Mouse (Mus musculus): ENCODE data around the gene Cutc. TPM values are rescaled to one million over a fixed set of nuclear protein-coding genes. Genes with fewer than 3 reads are reported as not detected.

Cutc gene
- polyA plus RNA-seq (2015; fragmentation: Nextera tagmentation; extraction: Ambion mirVana), result 6.7 and 7.5 TPM in 2 replicates

DNA sequence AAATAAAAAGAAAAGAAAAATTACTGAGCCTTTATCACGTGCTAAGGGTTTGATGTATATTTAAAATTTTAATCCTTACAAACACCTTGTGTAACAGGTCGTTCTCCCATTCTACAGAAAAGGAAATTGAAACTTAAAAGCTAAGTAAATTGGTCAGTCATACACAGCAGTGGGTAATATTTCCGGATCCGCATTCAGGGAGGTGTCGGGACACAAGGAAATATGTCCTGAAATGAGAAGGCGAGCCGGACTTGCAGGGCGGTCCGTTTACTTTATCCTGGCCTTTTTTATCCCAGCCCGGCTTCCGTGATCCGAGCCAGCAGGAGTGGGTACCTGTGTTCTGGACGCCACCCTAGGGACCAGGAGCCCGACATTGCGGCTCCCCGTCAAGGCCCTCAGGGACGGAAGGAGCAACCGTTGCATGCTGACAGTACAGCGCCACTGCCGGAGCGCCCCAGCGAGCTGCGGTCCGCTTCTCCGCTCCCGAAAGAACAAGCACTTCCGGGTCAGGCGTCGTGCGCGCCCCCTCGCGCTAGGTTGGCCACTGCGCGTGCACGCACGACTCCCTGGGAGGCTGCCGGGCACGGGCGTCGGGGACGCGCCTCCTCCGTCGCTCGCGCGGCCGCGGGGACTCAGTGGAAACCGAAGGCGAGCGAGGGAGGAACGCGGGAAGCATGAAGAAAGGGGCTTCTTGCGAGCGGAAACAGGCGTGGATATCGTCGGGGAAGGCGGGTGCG, at the start of gene Cutc, which contains the start of gene Cox15:
Cutc (plus strand) TSS at position 508 of the 737 bp plus-strand sequence.
Cox15 (minus strand) TSS at position 512 of the 737 bp plus-strand sequence.
- peak; percentile 93 for ATAC-seq
- Histone ChIP-seq H3K27me3 (ENCODE audit: control insufficient read depth, insufficient read depth, low read depth, low read length) (no peaks in the 10 kb centered on the region), H3K27ac (ENCODE audit: low read length) (peak within 1 kb of the TSS; percentile 96), H3K9ac (ENCODE audit: low read depth, low read length) (peak within 1 kb of the TSS; percentile 78), H3K4me2 (ENCODE audit: low read length) (peak within 1 kb of the TSS; percentile 71), H3K4me1 (ENCODE audit: control insufficient read depth, insufficient read depth, low read length) (peaks cover 13% of the 10 kb centered on the region), H3K36me3 (ENCODE audit: control insufficient read depth, insufficient read depth, low read length) (peaks cover 14% of the 10 kb centered on the region; the same call in 1 of the 2 replicates), H3K9me3 (replicated peaks; ENCODE audit: control insufficient read depth, low read length, poor library complexity, severe bottlenecking) (no peaks in the 10 kb centered on the region), H3K4me3 (ENCODE audit: low read depth, low read length) (peak within 1 kb of the TSS; percentile 76)
- under 1% methylated on average over 60 of the region's 62 CpGs for WGBS

DNA sequence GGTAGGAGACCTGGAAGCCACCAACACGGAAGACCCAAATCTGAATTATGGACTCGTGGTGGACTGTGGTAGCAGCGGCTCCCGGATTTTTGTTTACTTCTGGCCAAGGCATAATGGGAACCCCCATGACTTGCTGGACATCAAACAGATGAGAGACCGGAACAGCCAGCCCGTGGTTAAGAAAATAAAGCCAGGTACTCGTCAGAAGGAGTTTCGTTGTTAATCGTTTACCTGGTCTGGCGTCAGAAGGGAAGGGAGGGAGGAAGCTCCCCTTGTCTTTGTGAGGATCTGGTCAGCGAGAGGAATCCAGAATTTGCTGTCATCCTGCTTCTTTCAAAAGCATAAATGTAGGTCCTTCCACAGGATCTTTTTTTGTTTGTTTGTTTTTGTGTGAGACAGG, 48.6 kb upstream of the Cutc start:
- no peak overlapping the region for H3K4me3 ChIP-seq (ENCODE audit: low read depth, low read length)
- H3K27me3 ChIP-seq (ENCODE audit: control insufficient read depth, insufficient read depth, low read depth, low read length), result no peaks in the 10 kb centered on the region
- H3K9ac ChIP-seq (ENCODE audit: low read depth, low read length), result no peak overlapping the region
- H3K4me2 ChIP-seq (ENCODE audit: low read length), result no peak overlapping the region
- no peak for ATAC-seq
- H3K9me3 ChIP-seq (replicated peaks; ENCODE audit: control insufficient read depth, low read length, poor library complexity, severe bottlenecking), result no peaks in the 10 kb centered on the region
- H3K36me3 ChIP-seq (ENCODE audit: control insufficient read depth, insufficient read depth, low read length), result peaks cover 29% of the 10 kb centered on the region
- H3K27ac ChIP-seq (ENCODE audit: low read length), result no peak overlapping the region
- H3K4me1 ChIP-seq (ENCODE audit: control insufficient read depth, insufficient read depth, low read length), result no peaks in the 10 kb centered on the region
- WGBS, result 93% methylated on average over 11 of the region's 11 CpGs

DNA sequence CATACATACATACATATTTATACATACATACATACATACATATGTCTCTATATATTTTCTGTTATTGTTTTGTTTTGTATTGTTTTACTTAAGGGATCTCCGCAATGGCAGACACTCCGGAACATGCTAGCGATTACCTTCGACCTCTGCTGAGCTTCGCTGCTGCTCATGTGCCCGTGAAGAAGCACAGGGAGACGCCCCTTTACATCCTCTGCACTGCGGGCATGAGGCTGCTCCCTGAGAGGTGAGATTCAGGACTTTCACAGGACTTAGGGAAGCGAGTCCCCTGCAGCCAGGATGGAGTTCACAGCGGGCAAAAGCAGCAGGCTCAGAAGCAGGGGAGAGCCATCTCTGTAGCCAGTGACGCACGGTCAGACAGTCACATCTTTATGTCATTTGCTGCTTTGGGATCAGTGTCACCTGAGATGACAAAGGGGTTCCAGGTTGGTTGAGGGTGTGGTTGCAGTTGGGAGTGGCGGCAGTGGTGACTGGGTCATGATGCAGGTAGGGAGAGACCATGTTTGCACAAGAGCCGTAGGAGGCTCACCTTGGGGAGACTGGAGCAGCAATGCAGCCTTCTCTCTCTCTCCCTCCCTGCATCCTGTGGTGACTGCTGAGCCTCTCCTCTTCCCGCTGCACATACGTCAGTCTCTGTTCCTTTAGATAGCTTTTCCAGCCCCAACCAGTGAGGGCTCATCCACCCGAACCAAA, 47.9 kb upstream of the Cutc start:
- Histone ChIP-seq H3K4me2 (ENCODE audit: low read length) (no peak overlapping the region), H3K27me3 (ENCODE audit: control insufficient read depth, insufficient read depth, low read depth, low read length) (no peaks in the 10 kb centered on the region), H3K4me1 (ENCODE audit: control insufficient read depth, insufficient read depth, low read length) (0 out of 2 replicates have a peak, but pooled peaks cover 3% of the 10 kb centered on the region), H3K36me3 (ENCODE audit: control insufficient read depth, insufficient read depth, low read length) (peaks cover 29% of the 10 kb centered on the region), H3K9me3 (replicated peaks; ENCODE audit: control insufficient read depth, low read length, poor library complexity, severe bottlenecking) (no peaks in the 10 kb centered on the region), H3K9ac (ENCODE audit: low read depth, low read length) (no peak overlapping the region), H3K4me3 (ENCODE audit: low read depth, low read length) (no peak overlapping the region), H3K27ac (ENCODE audit: low read length) (no peak overlapping the region)
- 91% methylated on average over 17 of the region's 17 CpGs for WGBS
- no peak for ATAC-seq

DNA sequence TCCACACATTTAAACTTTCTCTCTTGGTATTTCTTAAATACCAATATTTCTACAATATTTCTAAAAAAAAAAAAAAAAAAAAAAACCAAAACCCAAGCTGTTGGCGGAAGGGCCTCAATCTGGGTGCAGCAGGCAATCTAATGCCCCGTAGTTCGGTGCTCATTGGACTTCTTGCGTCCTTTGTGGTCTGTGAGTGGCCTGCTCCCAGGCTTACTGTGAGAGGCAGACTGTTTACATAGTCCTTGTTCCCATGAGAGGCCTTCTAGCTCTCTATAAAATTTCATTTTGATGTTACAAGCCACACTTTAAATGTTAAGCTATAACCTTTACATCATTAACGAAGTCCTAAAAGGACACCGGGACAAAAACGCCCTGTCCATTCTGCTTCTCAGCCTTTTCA, 44.6 kb upstream of the Cutc start:
- H3K9me3 ChIP-seq (replicated peaks; ENCODE audit: control insufficient read depth, low read length, poor library complexity, severe bottlenecking), result no peaks in the 10 kb centered on the region
- 0 out of 2 replicates have a peak, but pooled peaks cover 3% of the 10 kb centered on the region for H3K4me1 ChIP-seq (ENCODE audit: control insufficient read depth, insufficient read depth, low read length)
- H3K9ac ChIP-seq (ENCODE audit: low read depth, low read length), result no peak overlapping the region
- no peak overlapping the region for H3K4me3 ChIP-seq (ENCODE audit: low read depth, low read length)
- no peak overlapping the region for H3K4me2 ChIP-seq (ENCODE audit: low read length)
- no peak for ATAC-seq
- 87% methylated on average over 7 of the region's 7 CpGs for WGBS
- H3K27ac ChIP-seq (ENCODE audit: low read length), result no peak overlapping the region
- H3K27me3 ChIP-seq (ENCODE audit: control insufficient read depth, insufficient read depth, low read depth, low read length), result no peaks in the 10 kb centered on the region
- peaks cover 31% of the 10 kb centered on the region for H3K36me3 ChIP-seq (ENCODE audit: control insufficient read depth, insufficient read depth, low read length)

DNA sequence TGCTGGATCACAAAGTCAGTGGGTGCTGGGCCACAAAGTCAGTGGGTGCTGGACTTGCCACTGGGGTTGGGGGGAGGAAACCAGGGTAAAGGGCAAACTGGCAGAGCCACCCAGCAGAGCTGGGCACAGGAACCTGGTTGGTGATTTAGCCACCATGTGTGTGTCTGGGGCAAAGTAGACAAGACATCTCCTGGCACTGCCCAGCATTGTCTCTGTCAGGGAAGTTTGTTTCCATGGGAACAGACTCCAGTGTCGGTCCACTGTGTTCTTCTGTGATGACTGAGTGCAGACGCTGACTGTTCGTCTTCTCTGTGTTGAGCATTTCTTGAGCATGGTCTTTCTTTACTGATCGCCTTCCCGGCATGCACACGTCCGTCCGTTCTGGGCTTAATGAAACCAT, 43.5 kb upstream of the Cutc start:
- no peak overlapping the region for H3K4me2 ChIP-seq (ENCODE audit: low read length)
- no peak for ATAC-seq
- no peaks in the 10 kb centered on the region for H3K27me3 ChIP-seq (ENCODE audit: control insufficient read depth, insufficient read depth, low read depth, low read length)
- H3K27ac ChIP-seq (ENCODE audit: low read length), result no peak overlapping the region
- H3K4me3 ChIP-seq (ENCODE audit: low read depth, low read length), result no peak overlapping the region
- H3K9ac ChIP-seq (ENCODE audit: low read depth, low read length), result no peak overlapping the region
- 68% methylated on average over 8 of the region's 8 CpGs for WGBS
- 0 out of 2 replicates have a peak, but pooled peaks cover 3% of the 10 kb centered on the region for H3K4me1 ChIP-seq (ENCODE audit: control insufficient read depth, insufficient read depth, low read length)
- peaks cover 27% of the 10 kb centered on the region for H3K36me3 ChIP-seq (ENCODE audit: control insufficient read depth, insufficient read depth, low read length)
- H3K9me3 ChIP-seq (replicated peaks; ENCODE audit: control insufficient read depth, low read length, poor library complexity, severe bottlenecking), result no peaks in the 10 kb centered on the region

DNA sequence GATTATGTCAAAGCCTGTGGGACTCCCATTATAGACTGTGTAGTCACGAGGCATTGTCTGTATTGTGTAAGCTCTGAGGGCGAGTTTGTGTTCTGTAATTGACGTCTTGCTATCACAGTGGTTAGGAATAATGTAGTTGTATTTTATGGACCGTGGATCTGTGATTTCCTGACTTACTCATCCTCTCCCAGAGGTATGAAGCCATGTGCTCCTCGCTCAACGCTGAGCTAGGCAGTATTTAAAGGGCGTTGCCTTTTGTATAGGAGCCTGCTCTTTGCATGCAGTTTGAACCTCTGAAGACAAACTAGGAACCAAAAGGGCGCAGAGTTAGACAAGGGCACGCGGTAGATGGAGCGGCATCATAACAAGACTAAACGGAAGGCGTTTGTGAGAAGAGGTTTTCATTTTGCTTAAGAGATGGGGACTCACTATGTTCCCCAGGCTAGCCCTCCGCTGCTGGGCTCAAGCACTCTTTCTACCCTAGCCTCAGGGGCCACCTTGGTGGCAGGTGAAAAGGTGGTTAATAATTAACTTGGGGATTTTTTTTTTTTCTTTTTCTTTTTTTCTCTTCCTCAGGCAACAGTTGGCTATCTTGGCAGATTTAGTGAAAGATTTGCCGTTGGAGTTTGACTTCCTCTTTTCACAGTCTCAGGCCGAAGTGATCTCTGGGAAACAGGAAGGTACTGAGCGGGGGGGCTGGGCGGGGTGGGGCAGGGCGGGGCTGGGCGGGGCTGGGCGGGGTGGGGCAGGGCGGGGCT, 41.5 kb upstream of the Cutc start:
- H3K9me3 ChIP-seq (replicated peaks; ENCODE audit: control insufficient read depth, low read length, poor library complexity, severe bottlenecking), result no peaks in the 10 kb centered on the region
- no peak overlapping the region for H3K4me2 ChIP-seq (ENCODE audit: low read length)
- 59% methylated on average over 22 of the region's 22 CpGs for WGBS
- peaks cover 11% of the 10 kb centered on the region; the same call in 1 of the 2 replicates for H3K36me3 ChIP-seq (ENCODE audit: control insufficient read depth, insufficient read depth, low read length)
- no peaks in the 10 kb centered on the region for H3K27me3 ChIP-seq (ENCODE audit: control insufficient read depth, insufficient read depth, low read depth, low read length)
- H3K9ac ChIP-seq (ENCODE audit: low read depth, low read length), result no peak overlapping the region
- ATAC-seq, result no peak
- no peak overlapping the region for H3K27ac ChIP-seq (ENCODE audit: low read length)
- H3K4me1 ChIP-seq (ENCODE audit: control insufficient read depth, insufficient read depth, low read length), result 0 out of 2 replicates have a peak, but pooled peaks cover 3% of the 10 kb centered on the region
- H3K4me3 ChIP-seq (ENCODE audit: low read depth, low read length), result no peak overlapping the region

DNA sequence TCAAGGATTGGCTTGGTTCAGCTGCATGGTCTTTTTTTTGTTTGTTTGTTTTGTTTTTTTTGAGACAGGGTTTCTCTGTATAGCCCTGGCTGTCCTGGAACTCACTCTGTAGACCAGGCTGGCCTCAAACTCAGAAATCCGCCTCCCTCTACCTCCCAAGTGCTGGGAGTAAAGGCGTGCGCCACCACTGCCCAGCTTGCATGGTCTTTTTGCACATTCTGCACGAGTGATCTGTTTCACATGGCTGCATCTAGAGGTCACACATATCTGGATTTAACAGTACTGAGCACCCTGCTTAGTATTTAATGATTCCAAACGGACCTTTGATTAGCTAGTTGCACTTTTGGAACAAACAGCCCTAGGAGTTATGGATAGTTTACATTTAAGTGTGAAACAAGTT, 40.8 kb upstream of the Cutc start:
- no peaks in the 10 kb centered on the region for H3K27me3 ChIP-seq (ENCODE audit: control insufficient read depth, insufficient read depth, low read depth, low read length)
- peaks cover 11% of the 10 kb centered on the region; the same call in 1 of the 2 replicates for H3K36me3 ChIP-seq (ENCODE audit: control insufficient read depth, insufficient read depth, low read length)
- no peak overlapping the region for H3K4me3 ChIP-seq (ENCODE audit: low read depth, low read length)
- no peak overlapping the region for H3K4me2 ChIP-seq (ENCODE audit: low read length)
- no peaks in the 10 kb centered on the region for H3K9me3 ChIP-seq (replicated peaks; ENCODE audit: control insufficient read depth, low read length, poor library complexity, severe bottlenecking)
- 0 out of 2 replicates have a peak, but pooled peaks cover 3% of the 10 kb centered on the region for H3K4me1 ChIP-seq (ENCODE audit: control insufficient read depth, insufficient read depth, low read length)
- no peak overlapping the region for H3K9ac ChIP-seq (ENCODE audit: low read depth, low read length)
- H3K27ac ChIP-seq (ENCODE audit: low read length), result no peak overlapping the region
- WGBS, result 73% methylated on average over 5 of the region's 5 CpGs
- no peak for ATAC-seq

DNA sequence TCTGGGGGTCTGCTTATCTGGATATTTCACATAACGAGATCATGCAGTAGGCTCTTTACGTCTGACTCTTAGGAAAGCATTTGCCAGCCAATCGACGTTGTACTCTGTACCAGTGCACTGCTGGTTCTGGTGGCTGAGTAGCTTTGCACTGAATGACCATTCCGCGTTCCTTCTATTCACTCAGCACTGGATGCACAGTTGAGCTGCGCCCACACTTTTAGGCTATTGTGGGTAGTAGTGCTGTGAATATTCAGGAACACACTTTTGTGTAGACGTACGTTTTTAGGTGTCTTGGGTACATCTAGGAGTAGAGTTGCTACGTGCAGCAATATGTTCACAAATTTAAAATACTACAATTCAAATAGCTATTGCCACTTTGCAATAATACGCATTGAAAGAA, 32.7 kb upstream of the Cutc start:
- Histone ChIP-seq H3K4me1 (ENCODE audit: control insufficient read depth, insufficient read depth, low read length) (no peaks in the 10 kb centered on the region), H3K36me3 (ENCODE audit: control insufficient read depth, insufficient read depth, low read length) (peaks cover 4% of the 10 kb centered on the region), H3K27ac (ENCODE audit: low read length) (no peak overlapping the region), H3K4me2 (ENCODE audit: low read length) (no peak overlapping the region), H3K9me3 (replicated peaks; ENCODE audit: control insufficient read depth, low read length, poor library complexity, severe bottlenecking) (no peaks in the 10 kb centered on the region), H3K4me3 (ENCODE audit: low read depth, low read length) (no peak overlapping the region), H3K9ac (ENCODE audit: low read depth, low read length) (no peak overlapping the region), H3K27me3 (ENCODE audit: control insufficient read depth, insufficient read depth, low read depth, low read length) (no peaks in the 10 kb centered on the region)
- 94% methylated on average over 11 of the region's 11 CpGs for WGBS
- ATAC-seq, result no peak

Data from midbrain, embryonic 16.5 days (tissue).